Mouse (Mus musculus) B cell, adult 2 months (primary cell): ENCODE results near the gene Pax7.

Source experiments
- DNase-seq, 2 experiments: peaks; one replicate each; pipeline ENCODE4 v3.0.0; 2022

Pax7 gene

DNA sequence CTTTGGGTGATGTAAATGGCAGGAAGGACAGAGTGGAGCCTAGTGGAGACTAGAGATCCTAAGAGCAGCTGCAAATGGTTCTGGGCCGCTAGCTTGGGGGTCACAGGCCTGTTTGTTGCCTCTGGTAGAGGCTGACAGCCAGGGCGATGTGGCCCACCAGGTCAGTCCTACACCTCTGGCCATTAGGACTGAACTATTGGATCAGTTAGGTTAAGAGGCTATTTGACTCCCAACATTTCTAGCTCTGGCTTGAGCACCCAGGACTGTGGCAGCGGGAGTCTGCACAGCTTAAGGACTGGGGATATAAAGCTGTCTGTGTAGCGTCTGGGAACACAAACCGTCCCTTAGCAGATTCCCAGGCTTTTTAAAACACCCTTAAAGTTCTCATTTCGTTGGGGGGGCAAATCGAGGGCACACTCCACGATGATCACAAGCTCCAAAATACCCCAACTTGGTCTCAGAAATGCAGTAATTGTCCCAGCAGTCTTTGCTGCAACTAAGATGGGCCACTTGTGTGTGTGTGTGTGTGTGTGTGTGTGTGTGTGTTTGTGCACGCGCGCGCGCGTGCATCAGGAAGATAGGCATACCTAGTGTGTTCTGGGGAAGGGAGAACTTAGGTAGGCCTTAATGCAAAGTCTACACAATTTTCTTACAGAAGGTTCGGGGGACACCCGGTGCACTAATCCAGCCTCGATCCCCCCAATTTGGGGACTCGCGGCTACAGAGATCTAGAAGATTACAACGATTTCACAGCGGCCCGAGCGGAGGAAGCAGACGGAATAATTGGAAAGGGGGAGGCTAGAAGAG is 2.5 kb downstream of the Pax7 start:
- no peak for DNase-seq

DNA sequence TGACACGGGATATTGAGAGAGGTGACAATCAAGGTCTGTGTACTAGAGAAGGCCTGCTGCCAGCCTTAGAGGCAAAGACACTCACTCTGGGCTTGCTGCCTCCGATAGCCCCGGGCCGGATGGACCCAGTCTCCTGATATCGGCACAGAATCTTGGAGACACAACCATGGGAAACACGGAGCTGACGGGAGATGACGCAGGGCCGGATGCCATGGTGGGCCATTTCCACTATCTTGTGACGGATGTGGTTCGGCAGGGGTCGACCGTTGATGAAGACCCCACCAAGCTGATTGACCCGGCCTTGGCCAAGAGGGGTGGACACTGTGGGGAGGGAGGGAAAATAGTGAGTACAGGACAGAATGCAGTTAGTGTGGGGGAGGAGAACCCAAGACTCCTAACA is 3.3 kb downstream of the Pax7 start:
- no peak for DNase-seq

DNA sequence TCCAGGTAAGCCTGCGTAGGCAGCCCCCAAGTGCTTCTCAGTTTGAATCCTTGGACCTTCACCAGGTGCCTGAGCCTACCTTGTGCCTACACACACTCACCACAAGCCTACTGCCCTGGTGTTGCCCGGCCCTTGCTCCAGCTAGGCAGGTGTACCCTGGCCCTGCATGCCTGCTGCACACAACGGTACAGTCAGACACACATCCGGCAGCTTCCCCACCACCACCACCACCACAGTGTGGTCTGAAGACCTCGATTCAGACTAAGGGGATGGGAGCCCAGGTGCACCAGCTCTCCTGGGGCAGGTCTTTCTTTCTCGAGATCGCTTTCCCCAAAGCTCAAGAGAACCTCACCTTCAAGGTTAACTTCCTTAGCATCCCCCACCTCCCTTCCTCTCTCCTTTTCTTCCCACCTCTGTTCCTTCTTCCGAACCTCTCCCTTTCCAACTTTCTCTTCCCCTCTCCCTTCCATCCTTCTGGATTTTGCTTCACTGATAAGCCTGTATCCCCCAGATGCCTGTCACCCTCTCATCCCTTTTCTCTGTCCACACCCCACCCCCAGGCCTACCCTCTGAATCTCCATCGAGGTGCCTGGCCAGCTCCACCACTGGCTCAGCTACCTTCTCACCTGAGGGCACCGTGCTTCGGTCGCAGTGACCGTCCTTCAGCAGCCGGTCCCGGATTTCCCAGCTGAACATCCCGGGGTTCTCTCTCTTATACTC is 4.3 kb downstream of the Pax7 start:
- no peak for DNase-seq

DNA sequence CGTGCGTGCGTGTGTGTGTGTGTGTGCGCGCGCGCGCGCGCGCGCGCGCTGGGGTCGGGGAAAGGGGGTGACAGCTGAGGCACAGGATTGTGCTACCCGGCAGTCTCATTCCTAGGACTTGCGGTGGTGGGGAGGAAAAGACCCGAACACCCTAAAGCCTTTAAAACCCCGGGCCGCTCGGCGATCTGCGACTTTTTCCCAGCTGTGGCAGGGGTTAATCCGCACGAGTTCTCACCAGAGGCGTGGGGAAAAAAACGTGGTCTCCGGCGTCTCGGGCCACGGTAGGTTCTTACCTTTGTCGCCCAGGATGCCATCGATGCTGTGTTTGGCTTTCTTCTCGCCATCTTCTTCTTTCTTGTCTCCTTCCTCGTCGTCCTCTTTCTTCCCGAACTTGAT is 5.0 kb downstream of the Pax7 start:
- DNase-seq: no peak

DNA sequence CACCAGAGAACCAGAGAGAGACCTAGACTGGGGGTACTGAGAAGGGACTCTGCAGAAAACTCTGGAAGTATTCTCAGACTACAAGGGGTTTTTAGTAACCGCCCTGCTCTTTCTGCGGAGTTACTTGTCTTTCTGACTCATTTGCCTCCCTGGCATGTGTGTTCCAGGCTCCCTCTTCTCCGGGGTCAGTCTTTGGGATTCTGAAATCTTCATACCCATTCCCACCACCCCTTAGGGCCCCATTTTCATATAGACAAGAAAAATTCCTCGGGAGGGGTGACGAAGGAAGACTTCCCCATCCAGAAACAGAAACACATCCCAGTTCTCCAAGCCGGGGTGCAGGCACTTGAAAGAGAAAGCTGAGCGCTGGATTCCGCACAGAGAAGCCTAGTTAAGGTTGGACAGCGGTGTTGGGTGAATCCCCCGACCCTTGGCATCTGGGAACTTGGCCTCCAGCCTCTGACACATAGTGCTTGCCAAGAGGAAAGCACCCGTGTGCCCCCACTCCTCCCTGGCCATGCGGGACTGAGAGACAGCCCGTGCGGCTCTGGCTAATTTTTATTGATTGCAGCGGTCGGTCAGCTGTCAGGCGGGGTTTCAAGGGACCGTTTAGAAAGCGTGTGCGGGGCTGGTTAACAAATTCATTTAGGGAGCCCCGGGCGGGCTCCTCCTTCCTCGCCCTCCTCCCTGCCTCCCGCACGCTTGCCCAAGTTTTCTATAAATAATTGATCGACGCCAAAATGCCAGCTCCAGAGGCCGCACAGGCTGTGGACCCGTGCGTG is 5.6 kb downstream of the Pax7 start:
- no peak for DNase-seq

DNA sequence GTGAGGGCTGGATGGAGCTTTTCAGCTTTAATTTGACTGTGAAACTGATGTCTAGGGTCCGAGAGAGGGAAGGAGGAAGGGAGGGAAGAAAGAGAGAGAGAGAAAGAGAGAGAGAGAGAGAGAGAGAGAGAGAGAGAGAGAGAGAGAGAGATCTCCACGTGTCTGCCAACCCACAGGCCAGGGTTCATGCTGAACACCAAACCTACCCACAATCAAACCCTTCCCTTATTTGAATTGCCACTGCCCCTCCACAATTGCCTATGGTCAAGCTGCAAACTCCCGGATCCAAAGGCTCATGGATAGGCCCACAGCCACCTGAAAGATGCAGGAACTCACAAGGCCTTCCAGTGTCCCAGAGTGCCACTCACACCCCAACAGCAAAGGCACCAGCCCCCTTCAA is 7.1 kb downstream of the Pax7 start:
- no peak for DNase-seq

DNA sequence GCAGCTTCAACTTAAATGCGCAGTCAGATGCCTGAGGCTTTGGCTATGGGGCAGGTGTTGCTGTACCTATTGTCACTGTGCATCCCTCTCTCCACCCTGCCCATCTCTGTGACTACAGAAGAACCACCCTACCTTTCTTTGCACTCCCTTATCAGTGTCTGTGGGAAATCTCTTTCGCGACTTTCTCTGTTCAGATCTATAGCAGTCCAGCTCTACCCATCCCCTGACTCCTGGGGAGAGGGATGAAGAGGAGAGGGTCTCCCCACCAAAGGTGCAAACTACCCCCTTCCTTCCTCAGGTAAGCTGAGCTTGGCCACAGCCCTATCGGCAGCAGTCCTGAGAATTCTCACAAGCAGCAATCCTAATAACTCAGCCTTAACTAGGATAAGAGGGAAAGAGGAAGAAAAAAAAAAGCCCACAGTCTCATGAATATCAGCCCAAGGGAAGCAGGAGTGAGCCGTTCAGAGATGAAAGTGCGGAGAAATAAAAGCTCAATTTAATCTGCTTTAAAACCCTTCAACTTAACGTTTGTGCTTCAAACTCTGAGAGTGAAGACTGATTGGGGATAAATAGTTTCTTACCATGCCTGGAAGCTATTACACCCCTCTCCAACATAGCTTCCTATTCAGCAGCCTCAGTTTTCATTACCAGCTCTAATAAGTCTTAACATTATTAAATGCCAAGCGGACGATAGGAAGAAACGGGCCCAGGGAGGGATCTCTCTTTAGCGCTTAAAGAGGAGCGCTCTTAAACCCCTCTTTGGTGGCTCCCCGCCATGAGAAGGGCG is 7.8 kb downstream of the Pax7 start:
- no peak for DNase-seq

DNA sequence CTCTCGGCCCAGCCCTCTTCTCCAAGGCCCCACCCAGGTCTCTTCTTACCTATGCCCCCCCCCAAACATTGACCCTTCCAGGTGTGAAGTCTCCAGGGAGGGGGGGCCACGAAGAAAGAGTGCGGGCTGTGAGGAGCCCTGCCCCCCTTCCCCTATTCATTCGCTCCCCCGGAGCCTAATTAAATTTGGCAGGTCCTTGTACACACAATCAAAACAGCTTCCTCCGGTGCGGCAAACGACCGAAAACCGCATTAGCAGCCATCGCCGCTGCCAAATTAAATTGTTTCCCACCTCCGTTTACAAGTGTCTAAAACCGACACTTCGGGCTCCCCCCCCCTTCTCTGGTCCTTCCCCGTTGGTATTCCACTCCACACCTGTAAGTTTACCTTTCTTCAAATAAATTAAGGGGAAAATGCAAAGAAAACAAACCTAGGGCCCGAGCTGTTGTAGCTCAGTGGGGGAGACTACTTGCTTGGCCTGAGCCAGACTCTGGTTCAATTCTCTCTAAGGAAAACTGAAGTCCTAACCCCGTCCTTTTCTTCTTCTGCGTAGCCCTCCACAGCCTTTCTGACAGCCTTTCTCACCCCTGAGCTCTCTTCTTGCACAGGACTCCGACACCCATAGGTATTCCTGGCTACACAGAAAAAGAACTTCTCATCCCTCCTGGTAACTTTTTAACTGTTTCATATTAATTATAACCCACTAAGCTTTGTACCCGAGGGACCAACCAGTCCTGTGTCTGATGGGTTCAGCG is 8.6 kb downstream of the Pax7 start:
- no peak for DNase-seq

DNA sequence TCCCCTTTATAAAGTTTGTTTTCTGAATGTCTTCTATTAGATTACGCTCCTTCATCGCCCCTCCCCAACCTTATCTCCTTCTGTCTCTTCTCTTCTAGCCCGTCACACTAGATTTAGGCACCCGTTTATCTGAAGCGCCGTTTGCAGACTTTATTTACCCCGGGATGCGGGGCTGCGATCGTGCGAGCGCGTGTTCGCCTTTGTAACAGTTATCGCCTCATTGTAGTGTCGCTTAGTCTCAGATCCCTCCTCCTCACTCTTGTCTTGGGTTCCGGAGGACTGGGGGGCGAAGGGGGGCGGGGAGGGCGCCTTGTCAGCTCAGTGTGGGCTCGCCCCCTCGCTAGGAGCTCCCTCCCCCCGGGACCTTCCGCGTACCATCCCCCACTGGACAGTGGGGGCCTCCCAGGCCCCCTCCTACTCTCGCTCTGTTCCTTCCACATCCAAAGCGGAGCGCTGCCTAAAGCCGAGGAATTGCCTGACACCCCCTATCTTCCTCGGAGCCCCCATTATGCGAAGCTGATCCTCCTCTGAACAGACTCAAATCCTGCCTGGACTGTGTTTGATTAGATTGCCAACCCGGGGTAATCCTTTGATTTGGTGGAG is 9.4 kb downstream of the Pax7 start:
- DNase-seq: no peak

DNA sequence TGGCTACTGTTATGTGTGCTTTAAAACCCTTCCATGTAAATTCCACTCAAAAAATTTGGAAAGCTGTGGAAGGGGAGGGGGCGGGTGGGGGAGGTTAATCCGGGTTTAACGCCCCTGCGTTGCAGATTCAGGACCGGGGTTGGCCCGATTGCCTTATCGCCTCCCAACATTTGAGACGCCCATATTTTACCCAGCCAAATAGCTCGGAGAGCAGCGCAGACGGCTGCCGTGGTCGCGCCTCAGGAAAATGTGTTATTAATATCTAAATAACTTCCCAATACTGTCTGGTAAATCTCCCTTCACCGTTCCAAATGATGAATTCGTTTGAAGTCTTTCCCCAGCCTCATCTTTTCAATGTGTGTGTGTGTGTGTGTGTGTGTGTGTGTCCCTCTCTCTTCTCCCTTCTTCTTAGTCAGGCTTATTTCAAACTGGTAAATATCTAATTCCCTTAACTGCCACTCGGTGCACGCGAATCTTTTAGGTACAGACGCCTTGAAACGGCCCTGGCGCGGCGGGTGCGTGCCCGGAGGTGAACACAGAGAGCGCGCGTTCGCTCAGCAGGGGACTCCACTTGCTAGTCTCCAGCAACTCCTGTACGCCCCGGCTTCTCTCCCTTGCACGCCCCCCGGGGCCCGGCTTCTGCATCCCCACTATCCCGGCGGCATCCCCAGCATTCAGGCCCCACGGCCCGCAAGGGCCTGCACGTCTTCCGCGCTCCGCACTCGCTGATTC is 10.0 kb downstream of the Pax7 start:
- no peak for DNase-seq

DNA sequence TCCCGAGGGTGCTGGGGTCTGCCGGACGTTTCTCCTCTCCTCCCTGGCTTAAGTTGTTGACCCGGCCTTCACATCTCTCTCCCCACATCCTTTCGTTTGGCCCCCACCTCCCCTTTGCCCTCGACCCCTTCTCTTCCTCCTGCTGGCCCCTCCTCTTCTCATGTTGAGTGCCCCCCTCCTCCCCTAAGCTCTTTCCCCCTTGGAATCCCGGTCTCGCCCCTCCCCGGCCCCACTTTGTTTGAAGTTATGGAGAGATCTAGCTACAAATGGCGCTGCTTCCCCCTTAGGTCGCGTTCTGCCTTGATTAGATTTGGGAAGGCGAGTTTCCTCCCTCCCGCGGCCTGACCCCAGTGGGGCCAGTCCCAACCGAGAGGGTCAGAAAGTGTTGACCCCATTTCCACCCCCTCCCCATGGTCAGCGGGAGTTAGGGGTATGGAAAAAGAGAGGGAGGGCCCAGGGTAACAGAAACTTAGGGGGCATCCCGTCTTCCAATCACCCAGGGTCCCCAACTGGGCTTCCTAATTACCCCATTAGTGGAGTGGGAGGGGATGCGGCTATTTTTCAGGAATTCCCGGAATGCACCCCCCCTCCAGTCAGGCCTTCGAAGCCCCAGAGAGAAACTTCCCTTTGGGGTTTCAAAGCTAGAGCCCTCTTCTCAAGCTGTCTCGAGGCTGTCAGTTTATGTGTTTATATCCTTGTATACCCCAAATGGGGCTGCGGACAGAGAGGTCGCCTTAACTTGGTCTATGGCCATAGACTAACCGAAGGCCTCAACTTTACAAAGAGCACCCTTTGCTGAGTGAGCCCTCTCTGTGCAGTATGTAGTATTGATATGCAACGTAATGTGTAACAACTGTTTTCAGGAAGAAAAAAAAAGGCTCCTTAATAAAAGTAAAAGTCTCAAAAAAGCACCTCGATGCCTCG is 10.9 kb downstream of the Pax7 start:
- no peak for DNase-seq

DNA sequence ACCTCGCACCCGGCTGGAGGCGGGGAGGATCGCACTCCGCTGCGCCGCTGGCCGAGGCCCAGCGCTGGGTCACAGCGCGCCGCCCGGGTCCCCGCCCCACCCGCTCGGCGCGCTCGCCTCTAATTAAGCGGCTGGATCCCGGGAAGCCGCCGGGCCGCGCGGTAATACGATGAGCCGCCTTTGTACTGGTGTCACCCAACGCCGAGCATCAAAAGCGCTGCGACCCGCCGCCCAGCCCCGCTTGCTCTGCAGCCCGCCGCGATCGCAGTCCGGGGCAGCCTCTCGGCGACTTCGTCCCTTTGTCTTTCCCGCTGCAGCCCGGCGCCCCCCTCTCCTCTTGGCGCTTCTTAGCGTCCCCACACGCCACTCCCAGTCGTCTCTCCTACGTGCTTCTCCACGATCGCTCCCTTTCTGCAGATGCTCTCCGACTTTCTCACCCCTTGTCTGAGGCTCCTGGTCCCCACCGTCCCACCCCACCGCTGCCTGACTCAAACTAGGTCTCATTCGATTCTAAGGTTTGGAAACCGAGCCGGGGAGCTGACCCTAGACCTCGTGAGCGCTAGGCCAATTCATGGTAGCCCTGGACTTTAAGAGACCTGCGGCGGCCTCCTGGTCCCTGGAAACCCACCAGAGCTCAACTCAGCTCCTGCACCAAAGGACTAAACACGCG is 11.7 kb downstream of the Pax7 start:
- DNase-seq: no peak

DNA sequence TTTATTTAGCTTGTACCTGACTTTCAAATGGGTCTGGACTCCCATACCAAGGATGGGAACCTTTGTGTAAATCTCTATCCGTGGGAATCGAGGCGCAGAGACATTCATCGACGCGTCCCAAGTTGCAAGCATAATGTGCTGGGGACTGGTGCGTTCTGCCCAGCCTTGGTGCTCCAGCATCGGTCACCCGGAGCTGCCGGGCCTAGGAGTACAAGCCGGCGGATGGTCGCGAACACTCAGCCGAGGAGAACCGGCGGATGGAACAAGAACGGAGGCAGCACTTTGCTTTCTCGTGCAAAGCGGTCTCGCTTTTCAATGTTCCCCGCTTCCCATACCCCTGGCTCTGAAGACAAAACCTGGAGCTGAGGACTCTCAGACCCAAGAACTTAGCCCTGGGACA is 12.3 kb downstream of the Pax7 start:
- no peak for DNase-seq

DNA sequence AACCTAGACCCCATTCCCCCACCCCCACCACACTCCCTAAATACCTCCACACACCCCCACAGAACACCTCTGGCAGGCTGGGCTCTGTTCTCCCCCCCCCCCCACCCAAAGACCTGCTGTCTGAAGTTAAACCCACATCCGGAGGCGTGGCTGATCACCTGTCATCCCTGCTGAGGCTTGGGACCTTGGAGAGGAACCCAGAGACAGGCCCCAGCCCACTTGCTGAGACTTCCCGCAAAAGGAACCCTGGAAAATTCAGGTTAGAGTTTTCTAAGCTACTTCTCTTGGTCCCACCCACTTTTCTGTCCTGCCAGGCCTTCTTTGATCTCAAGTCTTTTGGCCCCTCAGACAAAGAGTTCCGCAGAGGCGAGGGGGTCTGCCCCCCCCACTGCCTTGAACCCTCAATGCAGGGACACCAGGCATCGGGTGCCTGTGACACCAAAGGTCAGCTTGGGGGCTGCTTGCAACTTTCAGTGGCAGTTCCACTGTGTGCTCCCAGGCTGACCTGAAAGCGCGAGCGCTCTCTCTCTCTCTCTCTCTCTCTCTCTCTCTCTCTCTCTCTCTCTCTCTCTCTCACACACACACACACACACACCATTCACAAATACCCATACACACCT is 13.8 kb downstream of the Pax7 start:
- no peak for DNase-seq

DNA sequence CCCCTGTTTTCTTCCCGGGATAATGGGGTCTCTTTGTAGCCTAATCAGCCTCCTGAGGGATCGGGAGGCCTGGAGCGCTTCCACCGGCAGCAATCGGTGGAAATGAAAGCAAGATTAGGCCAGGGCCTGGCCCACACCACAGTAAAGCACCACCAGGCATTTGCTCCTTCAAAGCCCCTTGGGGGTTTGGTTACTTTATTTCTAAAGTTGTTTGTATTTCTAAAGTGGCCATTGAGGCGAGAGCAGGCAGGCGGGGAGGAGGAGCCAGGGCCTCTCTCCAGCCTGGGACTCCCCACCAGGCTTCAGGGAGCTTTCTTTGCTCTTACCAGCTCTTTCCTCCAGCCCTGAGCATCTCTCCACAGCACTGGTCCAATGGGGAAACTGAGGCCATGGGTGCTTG is 15.2 kb downstream of the Pax7 start:
- no peak for DNase-seq

DNA sequence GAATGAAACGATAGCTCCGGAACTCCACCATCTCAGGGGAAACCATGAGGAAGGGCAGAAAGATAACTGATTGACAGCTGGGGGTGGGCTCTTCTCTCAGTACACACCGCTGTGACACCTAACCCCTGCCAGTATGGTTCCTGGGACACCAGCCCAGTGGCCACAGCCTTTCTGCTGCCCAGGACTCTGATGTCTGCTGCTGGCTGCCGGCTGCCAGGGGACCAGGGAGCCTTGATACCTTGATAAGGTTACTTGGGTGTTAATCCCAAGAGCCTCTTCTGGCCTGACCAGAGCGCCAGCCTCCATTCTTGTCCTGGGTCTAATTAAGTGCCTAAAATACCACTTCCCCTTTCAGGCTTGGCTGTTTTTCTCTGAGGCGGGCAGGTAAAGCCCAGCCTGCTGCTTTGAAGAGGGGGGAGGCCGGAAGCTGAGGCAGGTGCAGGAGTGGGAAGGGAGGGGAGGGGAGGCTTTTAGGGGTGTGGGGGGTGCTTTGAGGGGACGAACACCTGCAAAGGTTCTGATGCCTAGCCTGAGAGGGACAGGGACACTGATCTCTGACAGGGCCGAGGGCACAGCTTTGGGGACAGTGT is 19.9 kb downstream of the Pax7 start:
- DNase-seq: peak; percentile 33 to 51

DNA sequence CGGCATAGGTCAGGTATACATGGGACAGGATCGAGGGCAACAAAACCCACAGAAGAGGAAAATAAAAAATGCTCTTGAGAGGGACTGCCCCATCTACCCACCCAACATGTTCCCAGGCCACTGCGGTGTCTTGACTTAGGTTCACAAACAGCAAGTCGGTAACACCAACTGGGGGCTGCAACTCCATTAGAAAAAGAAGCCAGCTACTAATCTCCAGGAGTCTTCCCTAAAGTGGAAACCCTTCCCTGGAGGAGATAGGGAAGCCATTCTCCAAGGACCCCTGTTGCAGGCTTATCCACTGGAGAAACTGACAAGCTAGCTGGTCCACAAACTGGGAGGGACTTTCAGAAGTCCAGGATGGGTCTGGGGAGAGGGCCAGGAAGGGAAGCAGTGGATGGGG is 21.4 kb downstream of the Pax7 start:
- DNase-seq: no peak

DNA sequence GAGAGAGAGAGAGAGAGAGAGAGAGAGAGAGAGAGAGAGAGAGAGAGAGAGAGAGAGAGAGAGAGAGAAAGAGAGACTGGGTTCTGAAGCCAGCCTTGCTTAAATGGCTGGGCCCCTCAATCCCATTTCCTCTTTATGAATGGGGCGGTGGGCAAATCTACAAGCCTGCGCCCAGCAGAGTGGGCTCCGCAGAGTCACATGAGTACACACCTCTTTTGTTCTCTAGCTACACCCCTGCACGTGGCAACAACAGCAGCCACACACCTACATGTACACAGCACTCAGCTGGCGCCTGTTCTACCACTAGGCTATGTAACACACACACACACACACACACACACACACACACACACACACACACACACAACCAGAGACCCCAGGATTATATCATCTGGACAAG is 21.9 kb downstream of the Pax7 start:
- DNase-seq: no peak
